Mouse (Mus musculus) spleen, adult 12 weeks (tissue): ENCODE measurements around the gene Ntf5.
"Not testable (repeated sequence)": the region's sequence is repeated elsewhere in the genome, so short reads cannot be mapped to it uniquely, and the experiment has no call there.

Experiments used
- DNase-seq: peaks from one replicate; pipeline ENCODE4 v3.0.0; 2022; ENCODE audit warnings: low spot score

Gene Ntf5

GRCm38 (mm10) chr7:45462325-45462724 is 48.8 kb downstream of the Ntf5 start:
- no peak for DNase-seq

GRCm38 (mm10) chr7:45462868-45463267 is 49.4 kb downstream of the Ntf5 start:
- not testable (repeated sequence) for DNase-seq

GRCm38 (mm10) chr7:45463987-45464778 is 50.7 kb downstream of the Ntf5 start:
- no peak for DNase-seq

GRCm38 (mm10) chr7:45465112-45465511 is 51.6 kb downstream of the Ntf5 start:
- no peak for DNase-seq

DNA sequence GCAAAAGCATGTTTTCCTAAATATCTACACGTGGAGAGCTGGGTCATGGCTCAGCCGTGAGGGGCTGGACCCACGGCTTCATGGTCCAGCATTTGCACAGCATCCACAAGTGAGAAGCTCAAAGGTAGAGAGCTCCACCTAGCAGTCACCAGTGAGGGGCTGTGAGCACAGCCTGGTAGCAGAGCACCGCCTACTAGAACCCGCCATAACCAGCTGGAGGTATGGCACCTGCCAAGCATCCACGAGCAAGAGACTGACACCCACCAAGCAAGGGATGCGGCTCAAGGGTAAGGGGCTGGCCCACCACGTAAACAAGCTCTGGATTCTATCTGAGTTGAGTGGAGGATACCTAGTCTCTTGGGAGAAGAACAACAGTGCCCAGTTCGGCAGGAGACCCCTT is 52.1 kb downstream of the Ntf5 start:
- DNase-seq: no peak

- peak; percentile 90 for DNase-seq
These were observed 53.0 kb downstream of the Ntf5 start, which contains the start of gene Bax for GRCm38 (mm10) chr7:45466283-45467089. TSS of gene Bax (minus strand) at chr7:45466898.
